In genomic region chr12:5363961-5364634, GRCm38 (mm10) we compare ENCODE assay signal across 12 mouse cellular contexts. TPM values are rescaled to one million over a fixed set of nuclear protein-coding genes. Genes with fewer than 3 reads are reported as not detected.
"Had no signal": no experiment of that assay in that cellular context is flagged by ENCODE, and none has a peak within 500 bp of the region (broad histone marks: within the 10 kb centered on the region; RNA-seq: fewer than 3 reads in every experiment).

No protein-coding gene starts in this region.

- H3K4me3 ChIP-seq: limb, embryonic 13.5 days; midbrain, embryonic 13.5 days; neural tube, embryonic 13.5 days had no signal

- H3K27ac ChIP-seq: kidney, postnatal 0 days; limb, embryonic 13.5 days; liver, embryonic 14.5 days; midbrain, embryonic 13.5 days; neural tube, embryonic 13.5 days had no signal

- H3K36me3 ChIP-seq: limb, embryonic 13.5 days; midbrain, embryonic 13.5 days; neural tube, embryonic 13.5 days had no signal

- H3K9me3 ChIP-seq: limb, embryonic 13.5 days; midbrain, embryonic 13.5 days; neural tube, embryonic 13.5 days had no signal

- H3K9ac ChIP-seq: limb, embryonic 13.5 days; liver, embryonic 14.5 days; midbrain, embryonic 13.5 days; neural tube, embryonic 13.5 days had no signal

- H3K4me2 ChIP-seq: limb, embryonic 13.5 days; midbrain, embryonic 13.5 days; neural tube, embryonic 13.5 days had no signal

- DNase-seq: kidney, adult 9 months; kidney, postnatal 36 days; lung, adult 18-20 months; right cerebral cortex, adult 18-20 months; right cerebral cortex, postnatal 25 days; thymus, postnatal 36 days had no signal

- ATAC-seq: midbrain, embryonic 13.5 days had no signal

- H3K27me3 ChIP-seq: limb, embryonic 13.5 days; midbrain, embryonic 13.5 days; neural tube, embryonic 13.5 days had no signal

RNA-seq across cellular contexts. Expression of gene Klhl29, which starts 11.4 kb away (rescaled TPM):
- total RNA-seq: megakaryocyte-erythroid progenitor cell, adult 5-6 weeks had no signal
